Mouse (Mus musculus): ENCODE measurements around the gene Large1.
"Not testable (repeated sequence)": the region's sequence is repeated elsewhere in the genome, so short reads cannot be mapped to it uniquely, and the experiment has no call there.

Gene Large1

DNA sequence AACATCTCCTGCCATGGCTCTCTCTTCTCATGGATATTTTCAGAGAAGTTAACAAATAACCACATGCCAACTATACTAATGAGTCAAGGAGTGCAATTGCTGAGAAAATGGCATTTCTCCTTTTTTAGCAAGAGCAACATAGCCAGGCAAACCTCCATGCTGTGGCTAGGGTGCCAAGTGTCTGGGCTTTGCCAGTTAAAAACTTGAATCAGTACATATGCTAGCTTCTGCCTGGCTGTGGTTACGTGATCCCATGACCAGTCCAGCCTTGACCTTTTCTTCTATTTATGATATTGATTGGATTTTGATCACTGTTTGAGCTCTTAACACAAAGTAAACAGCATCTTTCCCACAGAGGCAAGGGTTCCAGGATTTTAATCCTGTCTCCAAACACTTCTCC lies 335.7 kb downstream of the Large1 start:
- DNase-seq (ENCODE audit: low spot score in 2 of 2): no peak

DNA sequence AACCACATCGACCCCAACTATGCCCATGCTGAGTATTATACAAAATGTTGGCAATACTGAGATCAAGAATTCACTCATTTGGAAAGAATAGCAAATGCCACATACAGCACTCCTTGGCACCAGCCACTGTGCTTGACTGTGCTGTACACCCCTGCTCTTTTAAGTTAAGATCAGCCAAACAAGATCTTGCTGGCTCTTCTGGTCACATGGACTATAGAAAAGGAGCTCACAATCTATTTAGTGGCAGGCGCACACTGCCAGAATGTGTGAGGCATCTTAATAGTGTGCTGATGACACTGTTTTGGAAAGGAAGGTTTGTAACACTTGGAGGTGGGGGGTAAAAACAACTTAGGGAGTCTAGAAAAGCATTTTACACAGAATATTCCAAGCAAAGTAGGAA lies 337.0 kb downstream of the Large1 start:
- DNase-seq (ENCODE audit: low spot score in 2 of 2): no peak

DNA sequence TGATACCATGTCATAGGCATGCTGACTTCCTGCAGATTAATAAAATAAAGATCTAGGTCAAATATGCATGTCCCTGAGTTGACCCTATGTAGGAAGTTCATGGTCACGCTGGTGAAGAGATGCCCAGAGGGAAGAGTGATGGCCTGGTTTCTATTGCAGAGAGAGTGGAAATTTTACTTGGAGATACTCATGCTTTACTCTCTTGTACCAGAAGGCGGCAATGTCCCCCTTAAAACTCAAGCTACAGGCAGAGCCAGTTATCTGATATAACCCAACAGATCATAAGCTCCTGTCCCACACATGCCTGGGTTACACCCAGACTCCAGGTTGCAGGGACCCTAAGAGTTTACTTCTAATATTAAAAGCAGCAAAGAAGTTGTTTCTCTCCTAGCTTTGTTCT lies 345.9 kb downstream of the Large1 start:
- peak in 1 of 2 experiments; percentile 11 for DNase-seq (ENCODE audit: low spot score in 2 of 2)

DNA sequence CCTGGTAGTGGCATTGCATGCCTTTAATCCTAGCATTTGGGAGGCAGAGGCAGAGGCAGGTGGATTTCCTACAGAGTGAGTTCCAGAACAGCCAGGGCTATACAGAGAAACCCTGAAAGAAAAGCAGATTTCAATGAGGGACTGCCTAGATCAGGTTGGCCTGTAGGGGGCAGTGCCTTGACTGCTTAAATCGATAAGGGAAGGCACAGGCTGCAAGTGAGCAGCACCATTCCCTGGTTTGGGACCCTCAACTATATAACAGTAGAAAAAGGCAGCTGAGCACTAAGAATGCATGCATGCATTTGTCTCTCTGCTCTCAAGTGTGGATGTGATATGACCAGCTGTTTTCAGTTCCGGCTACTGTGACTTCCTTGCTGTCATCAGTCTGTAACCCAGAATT lies 349.5 kb downstream of the Large1 start:
- DNase-seq (ENCODE audit: low spot score in 2 of 2): no peak

DNA sequence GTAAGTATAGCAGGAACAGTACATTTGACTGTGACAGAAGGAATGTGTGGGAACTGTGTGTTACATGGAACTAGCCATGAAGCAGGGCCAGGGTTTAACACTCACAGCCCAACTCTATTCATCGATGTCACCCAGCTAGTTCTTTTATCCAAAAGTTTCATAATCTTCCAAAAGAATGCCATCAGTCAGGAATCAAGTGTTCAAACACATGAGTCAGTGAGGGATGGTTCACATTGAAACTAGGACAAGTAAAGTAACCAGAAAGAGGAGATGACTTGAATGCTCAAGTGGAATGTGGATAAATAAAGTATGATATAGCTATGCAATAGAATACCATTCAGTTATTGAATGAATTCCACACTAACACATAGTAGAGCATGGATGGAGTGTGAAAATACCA lies 359.5 kb downstream of the Large1 start:
- DNase-seq (ENCODE audit: low spot score in 2 of 2): no peak

DNA sequence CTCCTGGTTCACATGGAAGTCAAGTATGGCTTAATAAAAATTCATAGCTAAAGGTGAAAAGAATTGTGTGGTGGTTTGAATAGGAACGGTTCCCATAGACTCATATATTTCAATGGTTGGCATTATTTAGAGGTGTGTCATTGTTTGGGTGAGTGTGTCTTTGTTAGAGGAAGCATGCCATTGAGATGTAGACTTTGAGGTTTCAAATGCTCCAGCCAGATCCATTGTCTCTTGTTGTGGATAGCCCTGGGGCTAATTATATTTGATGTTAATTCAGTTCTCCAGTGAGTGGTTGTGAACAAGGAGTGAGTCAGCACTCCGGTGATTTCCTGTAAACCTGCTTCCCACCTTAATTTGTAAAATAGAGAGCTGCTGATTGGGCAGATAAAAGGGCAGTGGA lies 362.9 kb downstream of the Large1 start:
- no peak for DNase-seq (ENCODE audit: low spot score in 2 of 2)

DNA sequence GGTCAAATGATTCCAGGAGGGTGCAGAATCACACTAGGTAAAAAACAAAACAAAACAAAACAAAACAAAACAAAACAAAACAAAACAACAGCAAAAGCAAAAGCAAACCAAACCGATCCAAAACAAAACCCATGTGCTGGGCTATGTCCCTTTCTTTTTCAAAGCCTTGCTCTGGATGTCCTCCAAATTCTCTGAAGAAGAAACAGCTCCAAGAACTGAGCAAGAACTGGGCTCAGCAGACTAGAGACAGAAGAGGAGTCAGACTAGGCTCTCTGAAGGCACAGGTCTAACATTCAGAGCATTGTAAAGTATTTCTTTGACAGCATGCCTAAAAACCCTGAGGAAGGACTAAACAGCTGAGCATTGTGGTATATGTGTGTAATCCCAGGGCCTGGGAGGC lies 370.5 kb downstream of the Large1 start:
- DNase-seq (ENCODE audit: low spot score in 2 of 2): no peak

DNA sequence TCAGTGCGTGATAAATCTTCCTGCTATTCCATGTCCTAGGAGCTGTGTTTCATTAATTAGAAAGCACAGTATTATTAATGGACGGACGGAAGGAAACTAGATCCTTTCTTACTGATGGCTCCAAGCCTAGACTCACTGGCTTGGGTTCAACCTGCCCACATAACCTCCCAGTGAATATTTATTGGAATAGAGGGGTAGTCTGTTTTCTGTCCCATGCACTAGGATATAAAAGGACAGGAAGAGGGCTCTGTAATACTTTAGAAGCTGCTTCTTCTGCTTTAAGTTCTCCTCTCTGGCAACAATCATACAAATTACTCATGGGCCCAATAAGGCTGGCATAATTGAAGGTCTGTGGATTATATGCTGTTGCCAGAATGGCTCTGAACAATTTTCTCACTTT lies 398.3 kb downstream of the Large1 start:
- DNase-seq (ENCODE audit: low spot score in 2 of 2): no peak

DNA sequence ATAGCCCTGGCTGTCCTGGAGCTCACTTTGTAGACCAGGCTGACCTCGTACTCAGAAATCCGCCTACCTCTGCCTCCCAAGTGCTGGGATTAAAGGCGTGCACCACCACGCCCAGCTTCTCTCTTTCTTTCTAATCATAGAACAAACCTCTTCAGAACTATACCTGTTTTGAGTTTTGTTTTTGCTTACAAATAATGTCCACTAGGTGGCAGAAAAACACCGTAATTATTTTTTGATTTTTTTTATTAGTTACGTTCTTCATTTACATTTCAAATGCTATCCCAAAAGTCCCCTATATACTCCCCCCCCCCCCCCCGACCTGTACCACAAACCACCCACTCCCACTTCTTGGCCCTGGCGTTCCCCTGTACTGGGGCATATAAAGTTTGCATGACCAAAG lies 411.9 kb downstream of the Large1 start:
- not testable (repeated sequence) for DNase-seq (ENCODE audit: low spot score in 2 of 2)

DNA sequence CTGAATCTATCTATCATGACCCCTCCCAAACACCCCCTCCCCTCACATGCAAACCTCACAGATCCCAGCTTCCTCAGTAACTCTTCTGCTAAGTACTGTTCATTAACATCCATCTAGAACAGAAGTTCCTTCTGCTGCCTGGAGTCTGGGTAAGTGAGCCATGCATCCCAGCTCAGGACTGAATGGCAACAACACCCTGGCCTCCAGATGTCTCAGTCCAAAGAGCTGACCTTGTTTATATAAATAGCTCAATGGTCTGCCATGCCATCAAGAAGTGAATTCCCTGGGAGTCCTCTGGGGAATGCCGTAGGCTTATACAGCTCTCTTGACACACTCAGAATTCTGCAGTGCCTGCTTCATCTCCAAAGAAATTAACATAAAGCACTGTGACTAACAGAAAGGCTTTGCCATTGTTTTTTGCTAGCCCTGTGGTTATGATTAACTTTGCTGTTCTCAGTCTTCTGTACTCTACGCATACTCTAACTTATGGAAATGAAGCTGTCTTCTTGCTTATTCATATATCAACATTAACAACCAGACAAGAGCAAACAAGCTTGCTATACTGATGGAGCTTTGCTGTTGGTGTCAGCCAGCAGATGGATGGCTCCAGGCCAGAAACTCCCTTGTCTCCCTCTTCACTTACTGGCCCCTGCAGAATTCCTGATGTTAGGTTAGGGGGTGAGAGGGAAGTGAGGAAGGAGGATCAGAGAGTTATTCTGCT lies 434.0 kb downstream of the Large1 start:
- no peak for DNase-seq (ENCODE audit: low spot score in 2 of 2)

DNA sequence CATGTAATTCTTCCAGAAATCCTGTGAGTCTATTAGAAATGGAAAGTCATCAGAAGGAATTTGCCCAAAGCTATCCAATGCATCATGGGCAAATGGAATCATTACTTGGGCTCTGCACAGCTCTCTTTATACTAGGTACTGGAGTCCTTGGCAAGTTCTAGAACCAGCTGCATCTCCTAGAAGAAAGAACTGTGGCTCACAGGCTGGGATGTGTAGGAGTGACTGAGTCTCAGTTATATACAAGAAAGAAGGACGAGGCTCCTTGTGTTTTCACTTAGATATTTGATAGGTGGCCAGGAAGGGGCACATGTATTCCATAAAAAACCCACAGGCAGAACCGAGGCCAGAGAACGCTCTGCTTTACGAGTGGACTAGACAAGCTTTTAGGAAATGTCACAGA lies 447.8 kb downstream of the Large1 start:
- DNase-seq (ENCODE audit: low spot score in 2 of 2): no peak

DNA sequence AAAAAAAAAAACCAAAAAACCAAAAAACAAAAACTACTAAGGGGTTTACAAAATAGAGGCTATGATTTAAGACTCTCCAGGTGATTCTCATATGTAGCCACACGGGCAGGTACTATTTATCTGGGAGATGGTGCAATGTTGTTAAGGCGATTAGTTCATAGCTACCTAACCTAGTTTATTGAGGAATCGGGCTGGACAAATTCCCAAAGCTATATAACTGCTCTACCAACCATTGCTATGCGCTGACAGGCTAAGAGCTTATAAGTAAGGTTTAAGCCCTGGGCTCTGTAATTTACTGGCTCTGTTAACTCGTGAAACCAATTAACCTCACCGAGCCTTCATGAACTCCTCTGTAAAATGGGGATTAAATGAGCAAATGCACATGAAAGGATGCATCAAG lies 451.7 kb downstream of the Large1 start:
- DNase-seq (ENCODE audit: low spot score in 2 of 2): no peak

DNA sequence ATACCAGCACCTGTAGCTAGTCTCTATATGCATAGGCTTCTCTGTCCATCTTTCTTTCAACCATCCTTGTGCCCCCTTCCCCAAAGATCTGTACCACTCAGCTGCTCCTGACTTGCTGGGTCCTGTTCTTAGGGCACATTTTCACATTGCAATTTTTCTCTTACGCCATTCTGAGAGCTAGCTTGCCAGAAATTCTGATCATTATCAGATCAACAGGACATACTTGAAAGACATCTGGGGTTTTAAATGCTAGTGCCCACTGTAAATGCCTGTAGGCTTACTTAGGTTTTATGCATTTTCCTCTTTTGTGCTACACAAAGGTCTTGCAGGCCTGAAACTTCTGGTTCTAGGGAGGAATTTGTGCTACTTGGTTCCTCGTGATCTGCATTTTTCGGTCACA lies 454.0 kb downstream of the Large1 start:
- no peak for DNase-seq (ENCODE audit: low spot score in 2 of 2)

DNA sequence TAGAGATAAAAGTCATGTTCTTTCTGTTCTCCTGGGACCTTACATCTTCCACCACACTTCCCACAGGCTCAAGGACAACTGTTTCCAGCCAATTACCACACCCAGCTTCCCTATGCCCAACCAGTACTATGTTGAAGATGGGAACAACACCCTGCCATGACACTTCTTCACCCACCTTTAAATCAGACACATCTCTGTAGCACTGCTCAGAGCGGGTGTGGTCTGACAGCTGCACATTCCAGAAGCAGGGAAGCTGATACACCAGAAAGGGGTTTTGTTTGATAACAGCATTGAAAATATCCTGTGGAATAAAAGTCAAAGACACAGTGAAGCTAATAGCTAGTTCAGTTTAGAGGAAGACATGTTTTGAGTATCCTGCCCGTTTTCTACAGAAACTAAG lies 470.3 kb downstream of the Large1 start:
- no peak for DNase-seq (ENCODE audit: low spot score in 2 of 2)

DNA sequence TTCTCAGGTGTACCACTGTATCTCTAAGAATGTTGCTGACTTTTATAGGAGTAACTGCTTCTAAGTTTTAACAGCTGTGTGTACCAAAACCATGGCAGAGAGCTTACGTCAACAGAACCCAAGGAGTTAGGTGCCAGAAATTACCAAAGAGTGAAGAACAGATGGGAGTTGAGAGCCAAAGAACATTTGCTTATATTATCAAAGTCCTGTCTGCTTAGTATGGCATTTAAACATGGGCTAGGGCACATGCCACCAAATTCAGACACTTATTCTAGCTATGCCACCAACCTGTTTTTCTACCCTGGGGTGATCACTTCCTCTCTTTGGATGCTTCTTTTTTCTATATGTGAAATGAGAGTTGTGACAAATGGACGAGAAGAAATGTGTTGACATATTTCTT lies 479.9 kb downstream of the Large1 start:
- DNase-seq (ENCODE audit: low spot score in 2 of 2): no peak

DNA sequence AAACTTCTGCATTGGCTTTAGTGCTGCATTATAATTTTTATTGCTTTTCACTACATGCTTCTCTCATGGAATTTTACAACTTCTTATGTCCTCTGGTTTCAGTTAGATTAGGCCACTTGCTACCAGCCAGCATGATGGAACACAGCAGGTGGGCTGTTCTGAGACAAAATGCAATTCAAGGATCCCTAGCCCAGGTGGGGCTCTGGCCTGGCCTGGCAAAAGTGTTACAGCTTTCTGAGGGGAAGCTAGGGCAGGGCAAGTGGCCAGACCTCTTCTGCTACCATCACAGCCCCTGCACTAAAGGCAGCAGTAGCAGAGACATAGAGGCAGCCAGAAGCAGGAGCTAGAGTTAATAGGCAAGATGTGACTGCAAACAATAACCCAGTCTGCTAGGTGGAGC lies 506.5 kb downstream of the Large1 start:
- DNase-seq (ENCODE audit: low spot score in 2 of 2): no peak

DNA sequence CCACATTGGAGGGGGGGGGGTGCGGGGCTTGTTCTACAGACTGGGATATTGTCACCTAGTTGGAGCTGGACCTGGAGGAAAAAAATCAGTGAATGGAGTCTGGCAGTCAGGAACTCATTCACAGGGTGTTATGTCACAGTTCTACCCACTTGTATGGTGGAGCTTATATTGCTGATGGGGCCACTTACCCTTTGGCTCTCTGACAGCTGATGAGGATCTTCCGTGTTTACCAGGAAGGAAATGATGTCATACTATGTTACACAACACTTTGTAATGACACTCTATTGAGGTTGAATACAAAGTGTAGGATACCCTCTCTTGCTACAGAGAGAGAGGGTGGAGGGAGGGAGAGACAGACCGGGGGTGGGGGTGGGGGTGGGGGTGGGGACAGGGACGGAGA lies 517.5 kb downstream of the Large1 start:
- no peak for DNase-seq (ENCODE audit: low spot score in 2 of 2)

DNA sequence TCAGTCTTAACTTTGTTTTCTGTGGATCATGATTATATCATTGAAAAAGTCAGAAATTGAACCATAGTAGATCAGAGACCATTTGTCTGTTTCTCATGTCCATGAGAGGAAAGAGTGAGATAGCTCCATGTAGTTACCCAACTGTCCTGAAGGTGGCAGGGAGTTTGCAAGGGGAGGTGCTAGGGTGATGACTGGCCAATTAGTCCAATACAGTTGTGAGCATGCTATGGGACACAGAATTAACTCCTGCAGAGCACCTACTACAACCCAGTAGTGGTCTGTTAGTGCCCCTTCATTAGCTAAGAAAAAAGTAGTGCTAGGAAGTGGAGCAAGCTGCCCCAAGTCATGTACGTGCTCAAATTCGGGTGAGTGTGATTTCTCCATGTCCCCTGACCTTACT lies 520.2 kb downstream of the Large1 start:
- no peak for DNase-seq (ENCODE audit: low spot score in 2 of 2)

DNA sequence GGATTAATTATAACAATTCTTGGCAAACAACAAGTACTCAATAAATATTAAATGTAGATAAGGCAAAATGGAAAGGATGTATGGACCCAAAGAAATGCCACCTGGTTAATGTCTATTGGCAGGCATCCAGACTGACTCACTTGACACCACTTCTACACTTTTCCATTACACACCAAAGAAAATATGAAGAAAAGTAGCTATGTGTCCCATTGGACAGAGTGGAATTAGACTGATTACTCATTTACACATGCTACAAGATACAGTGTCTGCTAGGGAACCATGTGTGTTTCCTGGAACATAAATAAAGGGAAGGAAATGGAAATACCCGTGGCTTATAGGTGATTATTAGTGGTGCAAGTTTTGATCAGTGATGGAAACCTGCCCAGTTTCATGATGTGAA lies 521.0 kb downstream of the Large1 start:
- DNase-seq (ENCODE audit: low spot score in 2 of 2): no peak

DNA sequence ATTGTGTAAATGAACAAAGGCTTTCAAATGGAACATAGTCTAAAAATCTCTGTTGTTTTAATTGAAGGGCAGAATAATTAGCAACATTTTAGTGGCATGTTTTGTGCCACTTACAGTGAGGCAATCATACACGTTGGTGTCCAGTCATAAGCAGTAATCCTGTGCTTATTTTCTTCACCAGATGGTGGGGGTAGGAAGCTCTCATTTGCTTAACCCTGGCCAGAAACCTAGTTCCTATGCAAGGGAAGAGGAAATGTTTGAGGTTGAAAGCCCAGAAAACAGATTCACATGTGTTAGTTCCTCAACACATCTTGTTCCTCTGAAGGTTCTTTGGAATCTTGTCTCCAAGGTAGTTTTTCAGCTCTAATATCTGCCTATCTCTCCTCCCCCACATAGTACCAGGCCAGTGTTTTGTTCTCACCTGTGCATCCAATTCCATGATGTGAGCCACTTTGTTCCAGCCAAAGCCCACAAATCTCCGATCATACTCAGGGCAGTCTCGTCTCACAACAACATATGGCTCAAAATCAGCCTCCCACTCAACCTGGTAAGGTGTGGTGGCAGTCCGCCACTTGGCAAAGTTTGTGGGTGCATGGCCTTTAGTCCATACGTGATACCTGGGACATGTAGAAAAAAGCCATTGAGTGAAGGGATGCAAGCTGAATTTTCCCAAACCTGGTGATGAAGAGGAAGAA lies 535.5 kb downstream of the Large1 start:
- DNase-seq (ENCODE audit: low spot score in 2 of 2): no peak

DNA sequence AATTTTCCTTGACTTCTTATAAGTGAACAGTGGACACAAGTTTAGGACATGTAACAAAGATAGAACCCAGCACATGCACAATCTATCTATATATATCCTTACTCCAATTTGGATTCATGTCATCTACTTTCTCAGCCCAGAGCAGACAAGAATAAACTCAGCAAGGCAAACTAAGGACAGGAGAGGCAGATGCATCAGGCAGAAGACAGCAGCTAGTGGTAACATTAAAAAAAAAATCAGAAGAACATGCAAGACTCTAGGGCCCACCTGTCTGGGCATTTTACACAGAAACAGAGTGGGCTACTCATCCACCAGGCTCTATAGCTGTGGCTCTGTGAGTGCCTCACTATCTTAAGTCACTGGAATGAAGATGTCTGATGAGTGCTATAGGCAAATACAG lies 536.7 kb downstream of the Large1 start:
- no peak for DNase-seq (ENCODE audit: low spot score in 2 of 2)

DNA sequence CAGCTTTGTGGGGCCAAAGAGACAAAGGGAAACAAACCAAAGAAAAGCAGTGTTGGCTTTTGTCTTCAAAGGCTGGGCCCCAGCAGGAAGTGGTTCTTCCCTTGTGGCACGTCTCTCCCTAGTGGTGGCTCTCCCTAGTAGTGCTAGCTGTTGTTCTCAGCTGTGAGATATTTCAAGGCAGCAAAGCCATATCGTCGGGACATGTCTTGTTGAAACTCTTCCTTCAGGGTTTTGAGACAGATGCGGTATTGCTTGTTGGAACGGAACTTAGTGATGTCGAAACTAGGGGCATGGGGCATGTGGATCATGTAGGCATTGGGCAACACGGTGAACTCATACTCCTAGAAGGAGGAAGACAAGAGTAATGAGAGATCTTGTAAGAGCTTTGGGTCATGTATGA lies 537.7 kb downstream of the Large1 start:
- no peak for DNase-seq (ENCODE audit: low spot score in 2 of 2)

DNA sequence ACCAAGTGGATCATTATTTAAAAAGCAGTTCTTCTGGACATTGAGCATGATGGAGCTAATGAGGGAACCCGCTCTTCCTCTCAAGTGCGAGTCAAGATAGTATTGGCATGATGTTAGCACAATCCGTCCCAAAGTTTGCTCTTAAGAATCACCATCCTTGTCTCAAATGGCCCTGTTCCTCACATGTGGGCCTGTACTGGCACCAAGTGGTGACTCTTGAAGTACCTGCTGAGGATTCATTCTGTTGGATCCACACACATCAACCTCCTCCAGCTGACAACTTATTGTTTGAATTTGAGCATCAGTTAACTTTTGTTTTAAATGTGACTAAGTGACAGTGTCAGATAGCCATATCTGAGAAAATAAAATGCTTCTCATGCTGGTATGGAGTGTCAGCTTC lies 540.6 kb downstream of the Large1 start:
- DNase-seq (ENCODE audit: low spot score in 2 of 2): no peak

DNA sequence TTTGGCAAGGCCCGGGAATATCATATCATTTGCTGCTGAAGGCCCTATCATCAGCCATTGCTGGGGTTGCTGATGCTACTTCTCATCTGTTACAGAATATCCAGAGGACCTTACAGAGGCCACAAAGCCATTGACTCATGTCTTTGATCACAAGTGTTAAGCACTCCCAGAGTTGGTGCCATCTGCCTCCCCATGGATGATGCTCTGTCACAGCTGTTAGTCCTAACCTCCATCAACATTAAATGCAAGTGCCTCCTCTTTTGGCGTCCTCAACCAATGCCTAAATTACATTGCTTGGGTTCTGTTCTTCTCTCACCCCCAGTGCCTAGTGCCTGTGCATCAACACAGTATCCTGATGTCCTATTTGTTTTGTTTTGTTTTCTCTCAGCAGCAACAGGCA lies 551.8 kb downstream of the Large1 start:
- no peak for DNase-seq (ENCODE audit: low spot score in 2 of 2)
